Mouse (Mus musculus) MEL (cell line): ENCODE results near the gene Mbd3. TPM values are rescaled to one million over a fixed set of nuclear protein-coding genes. Genes with fewer than 3 reads are reported as not detected.
A peak's percentile ranks its signal among the peaks of the same experiment; 100 is the strongest.

Experiments
- DNase-seq: peaks from one replicate; pipeline ENCODE4 v3.0.0; 2011; ENCODE audit warnings: low read depth, low spot score
- H3K27ac ChIP-seq: 2 replicates; pipeline ENCODE4 v1.5.1; 2012; ENCODE audit warnings: low read depth, mild to moderate bottlenecking, control low read depth, low read length, moderate library complexity; ENCODE audit not compliant: control insufficient read depth
- H3K27me3 ChIP-seq, 2 experiments: fragments of 150-350 bp in 1 of 2; sonication (generic) in 1 of 2; 2 replicates each; pipeline ENCODE4 v1.6.1; 2012; ENCODE audit warnings: low read length in 2 of 2, mild to moderate bottlenecking in 2 of 2, improper control_type of control experiment in 1 of 2, moderate library complexity in 1 of 2; ENCODE audit not compliant: insufficient read depth in 2 of 2, control insufficient read depth in 1 of 2
- H3K36me3 ChIP-seq, 2 experiments: 2 replicates each; pipeline ENCODE4 v1.6.1; 2012 to 2014; ENCODE audit warnings: low read length in 2 of 2, improper control_type of control experiment in 1 of 2, inconsistent platforms in 1 of 2, mild to moderate bottlenecking in 1 of 2; ENCODE audit not compliant: insufficient read depth in 2 of 2, control insufficient read depth in 1 of 2
- H3K4me1 ChIP-seq, 2 experiments: fragments of 150-350 bp in 1 of 2; sonication (generic) in 1 of 2; 2 replicates each; pipeline ENCODE4 v1.6.1; 2012; ENCODE audit warnings: low read length in 2 of 2, improper control_type of control experiment in 1 of 2, mild to moderate bottlenecking in 1 of 2; ENCODE audit not compliant: insufficient read depth in 2 of 2, control insufficient read depth in 1 of 2
- H3K4me3 ChIP-seq, 2 experiments: fragments of 150-350 bp in 1 of 2; sonication (generic) in 1 of 2; 2 replicates each; pipeline ENCODE4 v1.5.1; 2012; ENCODE audit warnings: low read depth in 2 of 2, low read length in 2 of 2, mild to moderate bottlenecking in 2 of 2, moderate library complexity in 2 of 2, control low read depth in 1 of 2, improper control_type of control experiment in 1 of 2; ENCODE audit not compliant: control insufficient read depth in 1 of 2, insufficient read depth in 1 of 2
- H3K79me2 ChIP-seq: 2 replicates; pipeline ENCODE4 v1.6.1; 2012; ENCODE audit warnings: mild to moderate bottlenecking, low read length, moderate library complexity; ENCODE audit not compliant: control insufficient read depth, poor library complexity, insufficient read depth
- H3K9ac ChIP-seq: 2 replicates; pipeline ENCODE4 v1.6.1; 2012; ENCODE audit warnings: low read depth, mild to moderate bottlenecking, control low read depth, low read length, moderate library complexity; ENCODE audit not compliant: control insufficient read depth, poor library complexity, severe bottlenecking
- H3K9me3 ChIP-seq: fragments of 150-350 bp; sonication (generic); replicated peaks from 2 replicates; pipeline ENCODE4 v1.6.1; 2012; ENCODE audit warnings: mild to moderate bottlenecking, low read length, improper control_type of control experiment, moderate library complexity; ENCODE audit not compliant: insufficient read depth
- BHLHE40 ChIP-seq: IDR thresholded peaks from 2 replicates; pipeline ENCODE4 v1.6.1; 2012; ENCODE audit warnings: low read depth, mild to moderate bottlenecking, inconsistent platforms, low read length, improper control_type of control experiment, borderline replicate concordance
- CHD1 ChIP-seq: IDR thresholded peaks from 2 replicates; pipeline ENCODE4 v1.6.1; 2012; ENCODE audit warnings: low read depth, mild to moderate bottlenecking, inconsistent platforms, low read length, improper control_type of control experiment
- CHD2 ChIP-seq: IDR thresholded peaks from 2 replicates; pipeline ENCODE4 v1.6.1; 2011; ENCODE audit warnings: low read length, improper control_type of control experiment
- CTCF ChIP-seq, 3 experiments: IDR thresholded peaks in 2 of 3; conservative IDR thresholded peaks in 1 of 3; 2 replicates each; pipeline ENCODE4 v1.5.1; 2011 to 2012; ENCODE audit warnings: low read length in 3 of 3, low read depth in 2 of 3, mild to moderate bottlenecking in 2 of 3, improper control_type of control experiment in 1 of 3, inconsistent platforms in 1 of 3, mixed read lengths in 1 of 3, moderate library complexity in 1 of 3; ENCODE audit not compliant: control insufficient read depth in 1 of 3, insufficient read depth in 1 of 3, poor library complexity in 1 of 3, severe bottlenecking in 1 of 3
- E2F4 ChIP-seq: IDR thresholded peaks from 2 replicates; pipeline ENCODE4 v1.6.1; 2011; ENCODE audit warnings: low read depth, low read length, improper control_type of control experiment, borderline replicate concordance
- EP300 ChIP-seq, 2 experiments: IDR thresholded peaks; 2 replicates each; pipeline ENCODE4 v1.6.1; 2011; ENCODE audit warnings: improper control_type of control experiment in 2 of 2, low read length in 2 of 2, low read depth in 1 of 2, mild to moderate bottlenecking in 1 of 2
- ETS1 ChIP-seq: IDR thresholded peaks from 2 replicates; pipeline ENCODE4 v1.6.1; 2012; ENCODE audit warnings: low read depth, mild to moderate bottlenecking, inconsistent platforms, low read length, improper control_type of control experiment, moderate library complexity
- GABPA ChIP-seq: IDR thresholded peaks from 2 replicates; pipeline ENCODE4 v1.6.1; 2012; ENCODE audit warnings: low read depth, mild to moderate bottlenecking, inconsistent platforms, low read length, improper control_type of control experiment, moderate library complexity
- GATA1 ChIP-seq: IDR thresholded peaks from 2 replicates; pipeline ENCODE4 v1.6.1; 2011; ENCODE audit warnings: low read depth, low read length, improper control_type of control experiment
- HCFC1 ChIP-seq: IDR thresholded peaks from 2 replicates; pipeline ENCODE4 v1.6.1; 2012; ENCODE audit warnings: low read depth, mild to moderate bottlenecking, inconsistent platforms, low read length, improper control_type of control experiment, moderate library complexity
- JUND ChIP-seq: IDR thresholded peaks from 2 replicates; pipeline ENCODE4 v1.6.1; 2011; ENCODE audit warnings: low read depth, mild to moderate bottlenecking, improper control_type of control experiment, low read length
- KAT2A ChIP-seq: conservative IDR thresholded peaks from 2 replicates; pipeline ENCODE4 v1.6.1; 2012; ENCODE audit warnings: low read depth, low read length, improper control_type of control experiment, inconsistent platforms
- MAFK ChIP-seq: IDR thresholded peaks from 2 replicates; pipeline ENCODE4 v1.6.1; 2011; ENCODE audit warnings: low read depth, mild to moderate bottlenecking, low read length, improper control_type of control experiment, borderline replicate concordance
- MAX ChIP-seq: IDR thresholded peaks from 2 replicates; pipeline ENCODE4 v1.6.1; 2011; ENCODE audit warnings: low read length, improper control_type of control experiment
- MAZ ChIP-seq: IDR thresholded peaks from 2 replicates; pipeline ENCODE4 v1.6.1; 2012; ENCODE audit warnings: low read depth, mild to moderate bottlenecking, inconsistent platforms, low read length, improper control_type of control experiment
- MEF2A ChIP-seq: IDR thresholded peaks from 2 replicates; pipeline ENCODE4 v1.6.1; 2014; ENCODE audit warnings: low read depth, mild to moderate bottlenecking, inconsistent platforms, low read length, improper control_type of control experiment; ENCODE audit not compliant: poor library complexity, insufficient replicate concordance, severe bottlenecking; ENCODE audit errors: extremely low read depth
- MXI1 ChIP-seq: IDR thresholded peaks from 2 replicates; pipeline ENCODE4 v1.6.1; 2011; ENCODE audit warnings: mild to moderate bottlenecking, low read depth, low read length, improper control_type of control experiment
- MYB ChIP-seq: IDR thresholded peaks from 2 replicates; pipeline ENCODE4 v1.6.1; 2011; ENCODE audit warnings: mild to moderate bottlenecking, low read depth, low read length, improper control_type of control experiment
- MYC ChIP-seq: IDR thresholded peaks from 2 replicates; pipeline ENCODE4 v1.6.1; 2011; ENCODE audit warnings: low read depth, mild to moderate bottlenecking, low read length, improper control_type of control experiment, moderate library complexity
- NELFE ChIP-seq: IDR thresholded peaks from 2 replicates; pipeline ENCODE4 v1.6.1; 2011; ENCODE audit warnings: low read depth, low read length, improper control_type of control experiment
- NRF1 ChIP-seq: IDR thresholded peaks from 2 replicates; pipeline ENCODE4 v1.6.1; 2014; ENCODE audit warnings: low read depth, mild to moderate bottlenecking, inconsistent platforms, low read length, improper control_type of control experiment, moderate library complexity; ENCODE audit not compliant: poor library complexity, insufficient read depth, severe bottlenecking
- POLR2A ChIP-seq, 2 experiments: IDR thresholded peaks; 2 replicates each; pipeline ENCODE4 v1.6.1; 2011 to 2012; ENCODE audit warnings: low read length in 2 of 2, mild to moderate bottlenecking in 2 of 2, control low read depth in 1 of 2, improper control_type of control experiment in 1 of 2, low read depth in 1 of 2, moderate library complexity in 1 of 2; ENCODE audit not compliant: control insufficient read depth in 1 of 2, insufficient read depth in 1 of 2, poor library complexity in 1 of 2
- POLR2AphosphoS2 ChIP-seq: IDR thresholded peaks from 2 replicates; pipeline ENCODE4 v1.6.1; 2011; ENCODE audit warnings: low read length, improper control_type of control experiment
- POLR2AphosphoS5 ChIP-seq: IDR thresholded peaks from 2 replicates; pipeline ENCODE4 v1.6.1; 2012; ENCODE audit warnings: low read depth, borderline replicate concordance, mild to moderate bottlenecking, inconsistent platforms, low read length, moderate library complexity, mixed read lengths
- RAD21 ChIP-seq: IDR thresholded peaks from 2 replicates; pipeline ENCODE4 v1.6.1; 2011; ENCODE audit warnings: mild to moderate bottlenecking, low read depth, low read length, improper control_type of control experiment
- RCOR1 ChIP-seq: IDR thresholded peaks from 2 replicates; pipeline ENCODE4 v1.6.1; 2012; ENCODE audit warnings: low read depth, mild to moderate bottlenecking, inconsistent platforms, low read length, improper control_type of control experiment
- SIN3A ChIP-seq: IDR thresholded peaks from 2 replicates; pipeline ENCODE4 v1.6.1; 2012; ENCODE audit warnings: low read length, improper control_type of control experiment, inconsistent platforms
- SMC3 ChIP-seq: IDR thresholded peaks from 2 replicates; pipeline ENCODE4 v1.6.1; 2011; ENCODE audit warnings: low read depth, low read length, improper control_type of control experiment
- TAL1 ChIP-seq: IDR thresholded peaks from 2 replicates; pipeline ENCODE4 v1.6.1; 2012; ENCODE audit warnings: mild to moderate bottlenecking, inconsistent platforms, low read length, moderate library complexity, mixed read lengths
- TBP ChIP-seq: IDR thresholded peaks from 2 replicates; pipeline ENCODE4 v1.8.0; 2011; ENCODE audit warnings: low read depth, low read length, improper control_type of control experiment
- TCF12 ChIP-seq: IDR thresholded peaks from 2 replicates; pipeline ENCODE4 v1.6.1; 2014; ENCODE audit warnings: low read depth, mild to moderate bottlenecking, inconsistent platforms, low read length, improper control_type of control experiment, moderate library complexity
- UBTF ChIP-seq: IDR thresholded peaks from 2 replicates; pipeline ENCODE4 v1.6.1; 2012; ENCODE audit warnings: low read depth, mild to moderate bottlenecking, inconsistent platforms, low read length, improper control_type of control experiment, moderate library complexity, borderline replicate concordance; ENCODE audit not compliant: insufficient read depth
- USF1 ChIP-seq: IDR thresholded peaks from 2 replicates; pipeline ENCODE4 v1.6.1; 2014; ENCODE audit warnings: low read depth, mild to moderate bottlenecking, inconsistent platforms, low read length, improper control_type of control experiment, moderate library complexity
- USF2 ChIP-seq, 2 experiments: IDR thresholded peaks; 2 replicates each; pipeline ENCODE4 v1.6.1; 2011 to 2012; ENCODE audit warnings: improper control_type of control experiment in 2 of 2, low read length in 2 of 2, borderline replicate concordance in 1 of 2, inconsistent platforms in 1 of 2, low read depth in 1 of 2, mild to moderate bottlenecking in 1 of 2; ENCODE audit not compliant: insufficient read depth in 1 of 2
- ZC3H11A ChIP-seq: IDR thresholded peaks from 2 replicates; pipeline ENCODE4 v1.6.1; 2012; ENCODE audit warnings: low read depth, mild to moderate bottlenecking, inconsistent platforms, low read length, improper control_type of control experiment
- ZKSCAN1 ChIP-seq: IDR thresholded peaks from 2 replicates; pipeline ENCODE4 v1.6.1; 2012; ENCODE audit warnings: low read depth, mild to moderate bottlenecking, inconsistent platforms, low read length, improper control_type of control experiment, moderate library complexity
- ZMIZ1 ChIP-seq: IDR thresholded peaks from 2 replicates; pipeline ENCODE4 v1.6.1; 2012; ENCODE audit warnings: low read depth, mild to moderate bottlenecking, inconsistent platforms, low read length, improper control_type of control experiment, moderate library complexity
- polyA plus RNA-seq, 2 experiments: library from polyadenylated mRNA; stranded (reverse) in 1 of 2; unstranded in 1 of 2; fragments of >175 nt in 1 of 2; fragments of >200 nt in 1 of 2; gene quantifications; 2 replicates each; pipeline versions ENCODE4 v1.2.1 to v1.2.4; 2012; ENCODE audit warnings: low replicate concordance in 2 of 2, low read depth in 1 of 2; ENCODE audit not compliant: insufficient read length in 2 of 2, insufficient read depth in 1 of 2, missing spikeins in 1 of 2
- total RNA-seq: library from RNA; depleted of rRNA; stranded (reverse); fragments of 300-350 nt; gene quantifications from 2 replicates; pipeline ENCODE4 v1.2.3, GENCODE M21; 2012

The Mbd3 gene
- total and polyA plus RNA-seq, 3 experiments, result 81.4 to 289 TPM; not detected in 1

DNA sequence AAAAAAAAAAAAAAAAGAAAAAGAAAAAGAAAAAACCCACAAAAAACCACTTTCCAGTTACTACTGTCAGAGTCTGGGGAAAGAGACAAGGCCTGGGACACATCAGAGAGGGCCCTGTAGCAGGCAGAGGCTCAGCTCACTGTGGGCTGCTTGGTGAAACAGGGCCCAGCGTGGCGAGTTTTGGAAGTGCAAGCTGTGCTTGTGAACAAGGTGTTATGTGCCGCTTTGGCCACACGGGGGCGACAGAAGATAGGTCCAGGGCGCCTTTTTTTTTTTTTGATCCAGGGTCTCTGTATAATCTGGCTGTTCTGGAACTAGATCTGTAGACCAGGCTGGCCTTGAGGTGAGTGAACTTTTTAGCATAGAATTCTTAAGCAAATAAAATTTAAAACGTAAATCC is 23.2 kb downstream of the Mbd3 start:
- peak; percentile 93 for DNase-seq
- peaks cover 0 to 7% of the 10 kb centered on the region in 2 experiments; a peak in 1 of 4 replicates for H3K4me1 ChIP-seq
- H3K27me3 ChIP-seq, result no peaks in the 10 kb centered on the region
- no peaks in the 10 kb centered on the region for H3K79me2 ChIP-seq
- no peak overlapping the region for H3K4me3 ChIP-seq
- H3K27ac ChIP-seq, result no peak overlapping the region
- no peak overlapping the region for H3K9ac ChIP-seq
- H3K9me3 ChIP-seq, result no peaks in the 10 kb centered on the region
- no peaks in the 10 kb centered on the region for H3K36me3 ChIP-seq
- TF ChIP-seq USF2 (IDR thresholded peaks at IDR 0.05; ENCODE audit: borderline replicate concordance in 1 of 2, insufficient read depth in 1 of 2, low read depth in 1 of 2, low read length in 2 of 2), result no peak
- TF ChIP-seq RCOR1, result peak; percentile 28; the same call in 1 of the 2 replicates
- TF ChIP-seq NRF1, result 0 out of 2 replicates have a peak, but pooled peaks have one; percentile 28
- TF ChIP-seq NELFE, result peak; percentile 23; the same call in 1 of the 2 replicates
- no peak for TF ChIP-seq TAL1
- TF ChIP-seq MAX, result peak; percentile 44; the same call in 1 of the 2 replicates
- 0 out of 2 replicates have a peak, but pooled peaks have one; percentile 45 for TF ChIP-seq MAZ
- peak; percentile 56; the same call in 1 of the 2 replicates for TF ChIP-seq BHLHE40
- TF ChIP-seq GATA1, result no peak
- no peak for TF ChIP-seq TBP
- TF ChIP-seq USF1, result no peak
- TF ChIP-seq MYB, result no peak
- no peak for TF ChIP-seq MAFK
- peak; percentile 83 for TF ChIP-seq ZC3H11A
- no peak for TF ChIP-seq MEF2A
- TF ChIP-seq HCFC1, result 0 out of 2 replicates have a peak, but pooled peaks have one; percentile 44
- TF ChIP-seq ZKSCAN1, result peak; percentile 75; the same call in 1 of the 2 replicates
- no peak for TF ChIP-seq E2F4
- 0 out of 2 replicates have a peak, but pooled peaks have one; percentile 29 for TF ChIP-seq GABPA
- TF ChIP-seq EP300 (IDR thresholded peaks at IDR 0.05; ENCODE audit: low read depth in 1 of 2, low read length in 2 of 2), result 0 out of 4 replicates have a peak, but pooled peaks of 1 of the 2 experiments have one; percentile 13
- peak; percentile 77 to 100 (median 90) for TF ChIP-seq CTCF (IDR thresholded peaks at IDR 0.05 in 2 of 3, conservative IDR thresholded peaks at IDR 0.05 in 1 of 3; ENCODE audit: control insufficient read depth in 1 of 3, insufficient read depth in 1 of 3, low read depth in 2 of 3, low read length in 3 of 3, poor library complexity in 1 of 3, severe bottlenecking in 1 of 3)
- 0 out of 2 replicates have a peak, but pooled peaks have one; percentile 66 for TF ChIP-seq JUND
- peak; percentile 79; the same call in 1 of the 2 replicates for TF ChIP-seq CHD1
- no peak for TF ChIP-seq POLR2A (IDR thresholded peaks at IDR 0.05; ENCODE audit: control insufficient read depth in 1 of 2, insufficient read depth in 1 of 2, low read depth in 1 of 2, low read length in 2 of 2, poor library complexity in 1 of 2)
- TF ChIP-seq MYC, result peak; percentile 70
- TF ChIP-seq RAD21, result peak; percentile 96
- TF ChIP-seq SIN3A, result peak; percentile 82
- TF ChIP-seq ETS1, result 0 out of 2 replicates have a peak, but pooled peaks have one; percentile 14
- TF ChIP-seq MXI1, result peak; percentile 68
- no peak for TF ChIP-seq KAT2A
- no peak for TF ChIP-seq CHD2
- TF ChIP-seq SMC3, result peak; percentile 88
- no peak for TF ChIP-seq POLR2AphosphoS5
- no peak for TF ChIP-seq POLR2AphosphoS2
- no peak; the same call in 1 of the 2 replicates for TF ChIP-seq TCF12
- no peak for TF ChIP-seq ZMIZ1
- no peak for TF ChIP-seq UBTF
